Mouse (Mus musculus): ENCODE measurements around the gene Mbd5.
"Not testable (repeated sequence)": the region's sequence is repeated elsewhere in the genome, so short reads cannot be mapped to it uniquely, and the experiment has no call there.

Mbd5 gene

GRCm38 (mm10) chr2:49169766-49170165, 220.5 kb downstream of the Mbd5 start:
- no peak for DNase-seq (ENCODE audit: low spot score in 2 of 2)

GRCm38 (mm10) chr2:49177015-49177414, 227.7 kb downstream of the Mbd5 start:
- no peak for DNase-seq (ENCODE audit: low spot score in 2 of 2)

GRCm38 (mm10) chr2:49190984-49191383, 241.7 kb downstream of the Mbd5 start:
- no peak for DNase-seq (ENCODE audit: low spot score in 2 of 2)

- DNase-seq (ENCODE audit: low spot score in 2 of 2), result no peak
Measured at GRCm38 (mm10) chr2:49191695-49192094, 242.4 kb downstream of the Mbd5 start.

GRCm38 (mm10) chr2:49204081-49204480, 254.8 kb downstream of the Mbd5 start:
- no peak for DNase-seq (ENCODE audit: low spot score in 2 of 2)

- DNase-seq (ENCODE audit: low spot score in 2 of 2), result not testable (repeated sequence)
Measured at GRCm38 (mm10) chr2:49205692-49206091, 256.4 kb downstream of the Mbd5 start.

- no peak for DNase-seq (ENCODE audit: low spot score in 2 of 2)
Measured at GRCm38 (mm10) chr2:49209349-49209748, 260.0 kb downstream of the Mbd5 start.

GRCm38 (mm10) chr2:49210408-49210807, 261.1 kb downstream of the Mbd5 start:
- DNase-seq (ENCODE audit: low spot score in 2 of 2), result no peak

- DNase-seq (ENCODE audit: low spot score in 2 of 2), result no peak
Measured at GRCm38 (mm10) chr2:49229725-49230124, 280.4 kb downstream of the Mbd5 start.

GRCm38 (mm10) chr2:49234064-49234463, 284.8 kb downstream of the Mbd5 start:
- no peak for DNase-seq (ENCODE audit: low spot score in 2 of 2)

- DNase-seq (ENCODE audit: low spot score in 2 of 2), result no peak
Measured at GRCm38 (mm10) chr2:49241715-49242114, 292.4 kb downstream of the Mbd5 start.

GRCm38 (mm10) chr2:49264092-49264491, 314.8 kb downstream of the Mbd5 start:
- no peak for DNase-seq (ENCODE audit: low spot score in 2 of 2)

GRCm38 (mm10) chr2:49272295-49272967, 323.1 kb downstream of the Mbd5 start:
- DNase-seq (ENCODE audit: low spot score in 2 of 2), result no peak

GRCm38 (mm10) chr2:49276017-49276722, 326.9 kb downstream of the Mbd5 start:
- DNase-seq (ENCODE audit: low spot score in 2 of 2), result no peak

- no peak for DNase-seq (ENCODE audit: low spot score in 2 of 2)
Measured at GRCm38 (mm10) chr2:49280496-49280895, 331.2 kb downstream of the Mbd5 start.

GRCm38 (mm10) chr2:49283583-49283982, 334.3 kb downstream of the Mbd5 start:
- DNase-seq (ENCODE audit: low spot score in 2 of 2), result no peak

GRCm38 (mm10) chr2:49286965-49287364, 337.7 kb downstream of the Mbd5 start:
- no peak for DNase-seq (ENCODE audit: low spot score in 2 of 2)

GRCm38 (mm10) chr2:49291709-49292108, 342.4 kb downstream of the Mbd5 start:
- DNase-seq (ENCODE audit: low spot score in 2 of 2), result no peak

GRCm38 (mm10) chr2:49312629-49313447, 363.5 kb downstream of the Mbd5 start:
- peak; percentile 63 to 82 for DNase-seq (ENCODE audit: low spot score in 2 of 2)

- no peak for DNase-seq (ENCODE audit: low spot score in 2 of 2)
Measured at GRCm38 (mm10) chr2:49333594-49333993, 384.3 kb downstream of the Mbd5 start.

GRCm38 (mm10) chr2:49335267-49335666, 386.0 kb downstream of the Mbd5 start:
- DNase-seq (ENCODE audit: low spot score in 2 of 2), result no peak

- no peak for DNase-seq (ENCODE audit: low spot score in 2 of 2)
Measured at GRCm38 (mm10) chr2:49344287-49344686, 395.0 kb downstream of the Mbd5 start.

- DNase-seq (ENCODE audit: low spot score in 2 of 2), result no peak
Measured at GRCm38 (mm10) chr2:49345786-49346185, 396.5 kb downstream of the Mbd5 start.
